Mouse (Mus musculus): ENCODE results near the gene Noxa1.
A peak's percentile ranks its signal among the peaks of the same experiment; 100 is the strongest.

Noxa1 gene

DNA sequence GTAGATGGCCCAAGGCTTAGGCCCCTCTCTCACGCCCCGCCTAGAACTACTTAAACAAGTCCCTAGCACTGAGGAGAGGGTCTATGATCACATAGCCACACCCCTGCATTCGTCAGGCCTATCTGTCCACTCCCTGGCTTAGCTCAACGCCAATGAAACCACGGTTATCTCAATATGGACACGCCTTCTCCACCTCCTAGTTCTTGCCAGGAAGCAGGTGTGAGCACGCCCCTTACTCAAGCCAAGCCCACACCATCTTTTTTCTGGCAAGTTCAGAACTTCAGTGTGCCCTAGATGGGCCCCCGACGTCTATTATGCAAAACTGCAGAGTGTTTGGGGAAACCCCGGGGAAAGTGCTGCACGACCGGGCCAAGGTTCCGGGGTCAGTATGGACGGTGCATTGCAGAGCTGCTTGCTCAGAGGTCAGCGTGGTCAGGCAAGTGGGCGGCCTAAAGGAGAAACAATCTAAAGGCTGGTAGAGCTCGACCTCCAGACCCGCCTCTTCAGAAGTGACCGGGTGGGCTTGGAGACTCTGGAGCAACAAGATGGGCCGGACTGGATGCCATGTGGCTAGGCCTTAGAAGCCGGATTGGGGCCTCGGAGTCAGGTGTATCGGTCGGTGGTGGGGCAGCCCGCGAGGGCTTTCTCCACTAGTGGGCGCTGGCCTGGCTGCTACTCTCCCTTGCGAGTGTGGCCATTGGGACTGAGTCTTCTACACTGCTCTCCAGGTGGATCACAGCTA lies at the start of gene Noxa1:
Gene Noxa1 (minus strand): TSS at position 41 of the 742 bp plus-strand sequence.
- DNase-seq (ENCODE audit: low spot score): no peak

DNA sequence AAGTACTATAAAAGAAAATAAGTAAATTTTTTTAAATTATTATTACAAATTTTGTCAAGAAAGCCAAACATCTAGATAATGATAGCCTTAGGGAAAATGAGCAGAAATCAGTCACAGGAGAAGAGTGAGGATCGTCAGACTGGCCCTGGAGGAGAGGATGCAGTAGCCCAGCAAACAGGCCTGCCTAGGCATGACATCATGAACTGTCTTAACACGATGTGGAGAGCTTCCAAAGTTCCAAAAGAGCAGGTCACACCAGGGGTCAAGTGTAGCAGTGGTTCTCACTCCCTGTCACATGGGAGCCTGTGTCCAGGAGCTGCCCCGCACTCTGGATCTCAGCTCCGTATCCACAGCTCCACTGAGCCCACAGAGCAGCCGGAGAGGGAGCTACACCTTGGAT lies 47.0 kb upstream of the Noxa1 start:
- no peak for DNase-seq (ENCODE audit: low spot score)

DNA sequence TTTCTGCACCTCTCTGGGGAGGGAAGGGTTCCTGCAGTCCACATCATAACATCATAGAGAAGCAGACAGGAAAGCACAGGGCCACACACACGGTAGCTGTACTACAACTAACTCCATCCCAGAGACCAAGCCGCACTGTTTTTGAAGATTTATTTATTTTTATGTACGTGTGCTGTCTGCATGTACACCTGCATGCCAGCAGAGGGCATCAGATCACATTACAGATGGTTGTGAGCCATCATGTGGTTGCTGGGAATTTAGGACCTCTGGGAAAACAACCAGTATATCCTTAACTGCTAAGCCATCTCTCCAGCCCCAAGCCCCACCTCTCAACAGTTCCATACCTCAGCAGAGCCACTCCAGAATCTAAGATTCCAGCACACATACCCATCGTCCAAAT lies 46.2 kb upstream of the Noxa1 start:
- DNase-seq (ENCODE audit: low spot score): no peak

DNA sequence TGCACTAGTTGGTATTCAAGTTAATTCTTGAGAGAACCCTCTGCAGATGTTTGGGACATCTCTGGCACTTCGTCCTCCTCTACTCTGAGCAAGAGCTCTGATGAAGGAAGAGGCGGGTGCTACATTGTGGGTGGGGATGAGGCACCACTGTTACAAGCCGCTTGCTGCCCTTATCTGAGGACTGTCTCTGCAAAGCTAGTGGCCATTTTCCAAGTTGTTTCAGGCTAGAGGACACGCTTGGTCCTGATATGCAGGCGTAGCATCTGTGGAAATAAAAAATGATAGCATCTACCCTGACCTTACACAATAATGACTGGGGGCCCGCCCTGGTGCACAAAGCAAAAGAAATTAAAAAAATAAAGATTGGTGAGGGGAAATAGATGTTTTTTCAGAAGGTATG lies 42.9 kb upstream of the Noxa1 start:
- no peak for DNase-seq (ENCODE audit: low spot score)

DNA sequence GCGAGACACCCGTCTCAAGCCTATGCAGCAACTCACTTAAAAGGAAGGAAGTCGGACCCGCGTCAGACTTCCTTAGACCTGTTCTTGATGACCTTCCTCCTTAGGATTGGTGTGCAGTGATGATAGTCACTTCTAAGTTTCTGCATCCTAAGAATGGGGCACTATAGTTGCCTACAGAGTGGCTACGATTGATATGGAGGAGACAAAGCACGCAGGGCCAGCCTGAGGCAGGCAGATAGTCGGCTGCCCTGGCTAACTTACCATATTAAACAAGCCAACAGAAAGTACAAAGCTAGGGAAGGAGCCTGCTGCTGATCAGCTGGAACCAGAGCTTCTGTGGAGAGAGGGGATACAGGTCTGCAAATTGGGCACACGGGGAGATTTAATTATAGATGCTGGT lies 36.7 kb upstream of the Noxa1 start:
- DNase-seq (ENCODE audit: low spot score): no peak

DNA sequence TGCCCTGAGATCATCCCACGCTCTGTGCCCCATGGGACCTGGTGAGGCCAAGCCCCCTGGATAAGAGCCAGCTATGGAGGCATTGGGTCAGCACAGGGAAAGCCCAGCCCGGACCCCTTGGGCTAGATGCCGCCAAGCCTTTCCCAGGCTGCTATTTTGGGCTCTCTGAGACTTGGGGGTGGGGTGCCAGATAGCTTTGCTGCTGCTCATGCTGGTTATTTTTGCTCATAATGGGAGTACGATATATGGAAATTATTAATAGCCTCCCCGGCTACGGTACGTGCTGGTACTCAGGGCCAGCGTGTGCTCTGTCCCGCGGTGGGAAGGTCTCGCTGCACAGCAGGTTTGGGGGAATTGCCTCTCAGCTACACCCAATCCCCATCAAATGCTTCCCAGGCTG lies 33.1 kb upstream of the Noxa1 start:
- no peak for DNase-seq (ENCODE audit: low spot score)

DNA sequence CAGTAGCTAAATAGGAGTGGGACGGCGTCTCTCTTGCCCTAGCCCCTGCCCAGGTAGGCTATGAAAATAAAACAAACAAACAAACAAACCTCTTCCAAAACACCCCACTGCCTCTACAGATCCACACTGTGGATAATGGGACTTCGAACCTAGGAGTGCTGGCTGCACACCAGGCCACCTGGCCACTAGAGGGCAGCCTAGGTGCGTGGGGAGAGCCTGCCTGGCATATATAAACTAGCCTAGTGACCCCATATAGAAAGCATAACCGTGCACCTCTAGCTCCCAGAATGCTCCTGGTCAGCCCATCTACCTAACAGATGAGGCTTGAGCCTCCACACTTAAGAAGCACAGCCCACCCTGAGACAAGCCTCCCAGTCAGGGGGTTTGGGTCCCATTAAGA lies 32.3 kb upstream of the Noxa1 start:
- DNase-seq (ENCODE audit: low spot score): peak; percentile 79

DNA sequence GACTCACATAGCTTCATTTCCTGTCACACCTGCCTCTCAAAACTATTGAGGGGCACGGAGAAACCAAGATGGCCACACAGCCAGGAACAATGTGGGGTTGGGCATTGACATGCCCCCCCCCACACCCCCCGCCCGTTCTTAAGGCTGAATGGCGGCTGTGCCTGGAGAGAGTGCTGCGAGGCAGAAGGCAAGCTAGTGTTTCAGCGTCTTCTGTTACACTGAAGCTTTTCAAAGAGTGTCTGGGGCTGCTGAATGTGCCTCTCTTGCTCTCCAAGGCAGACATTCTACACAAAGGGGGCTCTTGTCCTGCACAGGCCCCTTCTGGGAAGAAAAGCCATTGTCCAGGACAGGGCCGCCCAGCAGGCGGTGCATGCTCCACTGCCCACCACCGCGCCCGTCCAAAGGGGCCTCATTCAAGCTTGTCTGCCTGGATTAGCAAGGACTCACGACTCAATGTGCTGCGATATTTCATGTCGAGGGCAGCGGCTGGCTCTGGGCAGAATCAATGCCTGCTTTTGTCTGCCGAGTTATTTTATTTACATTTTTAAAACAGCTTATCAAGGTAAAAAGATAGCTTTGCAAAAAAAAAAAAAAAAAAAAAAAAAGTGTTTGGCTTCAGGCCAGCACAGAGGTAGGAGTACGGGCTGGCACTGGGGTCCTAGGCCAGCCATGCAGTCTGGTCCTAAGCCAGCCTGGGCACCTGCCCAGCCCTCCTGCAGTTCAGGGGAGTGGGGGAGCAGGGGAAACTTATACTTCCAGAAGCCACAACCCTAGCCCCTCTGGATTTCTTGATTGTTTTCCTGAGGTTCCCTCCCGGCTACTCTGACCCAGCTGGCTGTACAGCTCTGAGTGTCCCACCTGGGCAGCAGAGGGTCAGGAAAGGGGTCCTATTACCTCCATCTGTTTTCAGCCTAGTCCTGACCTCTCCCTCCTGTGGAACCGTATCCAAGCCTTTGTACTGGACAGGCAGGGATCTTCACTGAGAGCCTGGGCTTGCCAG lies 31.4 kb upstream of the Noxa1 start:
- DNase-seq (ENCODE audit: low spot score): no peak

DNA sequence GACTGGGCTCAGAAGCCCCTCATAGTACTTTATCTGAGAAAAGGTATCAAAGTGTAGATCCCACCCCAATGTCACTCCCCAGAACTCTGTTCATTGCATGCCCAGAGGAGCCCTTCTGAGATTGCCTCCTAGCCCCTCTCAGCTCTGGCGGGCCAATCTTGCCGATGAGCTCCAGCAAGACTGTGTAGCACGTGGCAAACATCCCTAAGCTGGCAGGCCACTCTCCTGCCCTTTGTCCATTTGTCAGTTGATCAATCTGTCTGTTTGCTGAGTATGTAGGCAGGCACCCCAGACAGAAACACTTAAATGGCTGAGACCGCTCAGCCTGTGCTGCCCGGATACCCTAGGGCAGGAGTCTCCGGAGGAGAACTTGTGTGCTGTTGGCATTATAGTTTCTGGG lies 30.2 kb upstream of the Noxa1 start:
- DNase-seq (ENCODE audit: low spot score): no peak

DNA sequence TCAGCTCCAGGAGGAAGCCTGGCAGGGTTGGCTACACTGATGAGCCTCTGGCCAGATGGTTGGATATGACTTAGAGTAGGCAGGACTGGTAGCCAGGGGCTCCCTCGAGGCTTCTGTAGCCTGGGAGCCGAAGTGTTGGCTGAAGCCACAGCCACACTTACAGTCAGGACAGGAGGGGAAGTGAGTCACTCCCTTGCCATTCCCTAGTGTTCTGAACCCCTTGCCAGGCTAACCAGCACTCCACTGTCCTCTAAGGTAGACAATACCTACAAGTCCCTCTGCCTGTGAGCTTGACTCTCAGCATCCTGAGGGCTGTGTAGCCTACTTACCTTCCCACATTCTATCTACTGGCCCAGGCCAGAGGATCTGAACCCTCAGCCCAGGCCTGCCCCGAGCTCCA lies 29.5 kb upstream of the Noxa1 start:
- no peak for DNase-seq (ENCODE audit: low spot score)

DNA sequence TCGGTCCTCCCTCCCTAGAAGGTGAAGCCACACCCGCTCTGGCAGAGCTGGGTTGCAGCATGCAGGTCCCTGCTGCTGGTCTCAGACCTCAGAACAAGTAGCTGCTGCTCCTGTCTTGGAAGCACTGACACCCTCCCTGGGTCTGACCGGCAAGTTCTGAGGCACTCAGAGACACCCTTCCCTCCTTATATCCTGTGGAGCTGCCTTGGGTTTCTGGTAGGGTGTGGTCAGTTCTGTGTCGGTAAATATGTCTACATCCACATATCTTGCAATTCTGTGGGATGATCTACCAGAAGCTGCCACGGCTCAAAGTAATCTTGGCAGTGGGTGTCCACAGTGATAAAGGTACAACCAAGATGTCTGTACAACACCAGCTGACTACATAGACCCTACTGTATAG lies 28.6 kb upstream of the Noxa1 start:
- DNase-seq (ENCODE audit: low spot score): no peak

DNA sequence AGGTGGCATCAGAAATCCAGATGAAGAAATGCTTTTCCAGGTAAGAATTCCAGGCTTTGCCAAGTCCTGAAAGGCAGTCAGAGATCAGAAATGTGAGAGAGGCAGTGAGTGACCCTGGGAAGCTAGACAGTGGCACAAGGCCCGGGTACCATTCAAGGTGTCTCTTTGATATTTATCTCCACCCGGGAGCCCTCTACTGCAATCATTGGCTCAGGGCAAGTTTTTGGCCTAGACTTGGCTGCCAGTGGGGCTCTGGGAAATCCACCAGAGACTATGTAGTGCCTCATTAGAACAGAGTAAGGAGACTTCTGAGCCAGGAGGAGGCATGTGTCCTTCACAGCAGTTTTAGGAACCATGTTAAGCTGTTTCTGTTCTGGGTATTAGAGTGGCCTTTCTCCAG lies 27.7 kb upstream of the Noxa1 start:
- DNase-seq (ENCODE audit: low spot score): no peak

DNA sequence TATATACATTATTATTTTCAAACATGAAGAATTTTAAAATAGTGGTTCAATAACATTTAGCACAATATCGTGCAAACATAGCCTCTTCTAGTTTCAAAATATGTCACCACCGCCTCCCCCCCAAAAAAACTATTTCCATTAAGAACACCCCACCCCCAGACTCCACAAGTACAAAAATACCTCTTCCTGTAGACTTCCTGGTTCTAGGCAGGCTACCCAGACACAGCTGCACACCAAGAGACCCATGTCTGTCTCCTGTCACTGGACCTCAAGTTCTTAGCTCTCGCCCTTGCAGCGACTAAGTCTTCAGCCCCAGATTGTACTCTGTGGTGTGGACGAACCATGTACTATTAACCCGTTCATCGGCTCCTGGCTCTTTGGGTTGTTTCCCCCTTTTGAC lies 26.0 kb upstream of the Noxa1 start:
- DNase-seq (ENCODE audit: low spot score): no peak

DNA sequence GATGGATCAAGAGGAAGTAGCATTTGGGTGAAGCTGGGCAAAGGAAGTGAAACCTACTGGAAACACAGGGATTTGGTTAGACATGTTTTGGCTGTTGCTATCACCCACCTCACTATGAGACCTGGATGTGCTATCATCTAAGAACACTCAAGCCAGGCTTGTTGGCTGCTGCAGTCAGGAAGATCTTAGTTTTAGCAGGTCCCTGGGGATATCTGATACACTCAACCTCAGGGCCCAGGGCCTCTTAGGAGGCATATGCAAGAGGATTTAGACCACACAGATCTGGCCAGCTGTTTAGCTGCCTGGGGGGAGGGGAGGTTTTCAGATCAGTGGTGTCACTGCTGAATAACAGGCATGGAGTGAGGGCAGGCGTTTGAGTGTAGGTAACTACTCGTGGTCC lies 20.5 kb upstream of the Noxa1 start:
- no peak for DNase-seq (ENCODE audit: low spot score)

DNA sequence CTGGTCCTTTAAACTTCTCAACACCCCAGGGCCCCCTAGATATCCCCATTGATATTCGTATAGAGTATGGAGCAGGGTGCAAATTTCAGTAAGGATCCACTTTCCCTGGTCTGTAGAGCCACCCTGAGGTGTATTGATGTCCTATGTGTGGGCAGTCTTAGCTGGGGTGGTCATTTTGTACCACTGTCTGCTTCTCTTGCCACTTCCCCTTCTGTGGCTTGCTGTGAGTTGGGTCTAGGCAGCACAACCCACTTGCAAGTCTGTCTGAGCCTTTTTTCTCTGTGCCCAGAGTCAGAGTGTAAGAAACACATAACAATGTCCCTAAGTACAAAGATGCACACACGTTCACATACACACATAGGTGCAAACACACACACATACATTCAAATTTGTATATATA lies 19.4 kb upstream of the Noxa1 start:
- DNase-seq (ENCODE audit: low spot score): no peak

DNA sequence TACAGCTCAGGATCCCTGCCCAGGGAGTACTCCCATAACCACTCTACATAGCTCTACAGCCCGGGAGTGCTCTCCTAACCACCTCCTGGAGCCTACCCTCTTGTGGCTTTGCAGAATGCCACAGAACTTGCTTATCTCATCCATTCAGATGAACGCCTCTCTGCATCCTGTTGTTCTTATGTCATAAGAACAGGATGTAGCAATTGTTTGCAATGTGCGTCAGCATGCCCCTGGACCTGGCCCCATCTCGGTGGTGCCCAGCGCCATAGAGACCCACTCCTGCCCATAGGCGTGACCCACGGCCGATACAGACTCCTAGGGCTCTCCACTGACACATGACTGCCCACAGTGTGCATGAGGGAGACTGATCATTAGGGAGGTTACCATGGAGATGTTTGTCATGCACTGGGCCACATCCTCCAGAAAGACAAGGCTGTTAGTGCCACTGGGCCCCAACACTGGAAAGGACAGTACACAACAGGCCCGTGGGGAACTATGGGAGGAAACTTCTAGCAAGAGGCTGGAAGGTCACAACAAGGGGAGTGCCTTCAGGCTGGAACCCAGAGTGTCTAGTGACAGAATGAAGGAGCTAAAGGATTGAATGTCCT lies 16.3 kb upstream of the Noxa1 start:
- DNase-seq (ENCODE audit: low spot score): peak; percentile 26

DNA sequence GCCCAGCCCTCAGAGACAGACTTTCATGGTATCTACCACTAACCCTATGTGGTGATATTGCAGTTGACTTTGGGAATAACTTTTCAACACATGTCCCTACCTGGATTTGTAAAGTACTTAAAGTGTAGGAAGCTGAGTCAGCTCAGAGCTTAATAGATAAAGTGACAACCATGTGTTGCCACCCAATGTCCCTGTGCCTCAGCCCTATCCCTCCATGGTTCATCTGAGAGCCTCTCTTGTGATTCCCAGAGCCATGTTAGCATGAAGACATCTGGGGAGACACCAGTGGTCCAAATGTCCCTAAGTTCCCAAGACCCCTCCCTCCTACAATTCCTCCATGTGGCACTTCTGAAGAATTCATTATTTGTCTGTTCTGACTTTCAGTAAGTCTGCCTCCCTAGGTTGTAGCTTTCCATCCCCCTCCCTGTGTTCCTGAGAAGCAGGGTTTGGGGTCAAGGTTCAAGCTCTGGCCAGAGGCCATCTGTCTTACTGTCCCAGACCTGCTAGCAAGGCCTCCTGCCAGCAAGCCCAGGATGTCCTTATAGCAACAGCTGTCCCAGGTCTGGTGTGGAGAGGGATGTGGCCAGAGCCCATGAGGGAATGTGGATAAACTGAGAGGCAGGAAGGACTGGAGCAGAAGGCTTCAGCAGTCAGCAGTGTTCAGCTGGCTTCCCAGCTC lies 15.7 kb upstream of the Noxa1 start:
- DNase-seq (ENCODE audit: low spot score): no peak

DNA sequence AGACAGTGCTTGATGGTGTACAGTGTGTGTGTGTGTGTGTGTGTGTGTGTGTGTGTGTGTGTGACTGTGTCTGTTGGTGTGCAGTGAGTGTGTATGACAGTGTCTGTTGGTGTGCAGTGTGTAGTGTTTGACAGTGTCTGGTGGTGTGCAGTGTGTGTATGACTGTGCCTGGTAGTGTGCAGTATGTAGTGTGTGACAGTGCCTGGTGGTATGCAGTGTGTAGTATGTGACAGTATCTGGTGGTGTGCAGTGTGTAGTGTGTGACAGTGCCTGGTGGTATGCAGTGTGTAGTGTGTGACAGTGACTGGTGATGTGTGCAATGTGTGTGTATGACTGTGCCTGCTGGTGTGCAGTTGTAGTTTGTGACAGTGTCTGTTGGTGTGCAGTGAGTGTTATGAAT lies 14.5 kb upstream of the Noxa1 start:
- no peak for DNase-seq (ENCODE audit: low spot score)

DNA sequence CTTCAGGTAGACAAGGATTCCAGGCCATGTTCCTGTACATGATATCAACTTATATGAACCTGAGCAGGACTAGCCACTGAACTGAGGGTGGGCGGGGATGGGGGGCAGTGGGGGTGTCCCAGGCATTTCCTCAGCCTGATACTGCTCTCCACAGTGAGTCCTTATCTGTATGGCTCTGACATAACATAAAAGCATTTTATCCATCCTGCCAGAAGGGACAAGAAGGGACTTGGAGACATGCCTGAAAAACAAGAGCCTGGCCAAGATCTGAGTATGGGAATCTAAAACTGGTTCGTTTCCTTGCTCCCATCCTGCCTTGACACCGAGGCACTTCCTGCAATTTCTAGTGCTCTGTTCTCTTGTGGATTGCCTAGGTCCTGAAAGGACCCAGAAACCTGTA lies 11.1 kb upstream of the Noxa1 start:
- DNase-seq (ENCODE audit: low spot score): no peak

DNA sequence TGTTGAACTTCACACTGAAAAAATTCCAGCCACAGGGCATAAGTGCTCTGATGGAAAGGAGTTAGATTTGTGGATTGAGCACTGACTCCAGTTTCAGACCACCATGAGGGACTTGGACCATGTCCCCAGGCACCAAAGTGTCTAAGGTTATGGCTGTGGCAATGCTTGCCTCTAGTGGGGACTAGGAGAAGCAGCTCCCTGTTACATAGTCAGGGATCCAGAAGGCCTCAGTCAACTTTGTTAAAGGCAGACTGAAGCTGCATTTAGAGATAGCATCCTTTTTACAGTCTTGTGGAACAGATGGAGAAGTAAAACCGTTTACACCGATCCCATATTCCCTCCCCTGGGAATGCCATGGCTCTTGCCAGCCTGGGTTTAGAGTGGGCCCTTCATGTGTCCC lies 9.2 kb upstream of the Noxa1 start:
- DNase-seq (ENCODE audit: low spot score): no peak

DNA sequence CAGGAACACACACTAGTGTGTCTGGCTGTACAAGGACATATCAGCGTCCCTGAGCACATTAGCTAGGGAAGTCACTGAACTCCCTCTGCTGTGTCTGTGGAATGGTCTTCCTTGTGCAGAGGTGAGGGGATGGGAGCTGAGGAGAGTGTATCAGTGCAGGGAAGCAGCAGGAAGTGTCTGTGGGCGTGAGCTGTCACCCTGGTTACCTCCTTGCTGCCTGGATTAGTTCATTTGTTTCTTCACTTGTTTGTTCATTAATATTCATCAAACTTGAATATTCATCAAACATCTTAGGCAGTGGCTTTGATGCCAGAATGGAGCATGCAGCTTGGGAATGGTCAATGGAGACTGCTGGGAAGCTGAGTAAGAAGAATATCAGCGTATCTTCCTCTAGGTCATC lies 4.8 kb upstream of the Noxa1 start:
- no peak for DNase-seq (ENCODE audit: low spot score)

DNA sequence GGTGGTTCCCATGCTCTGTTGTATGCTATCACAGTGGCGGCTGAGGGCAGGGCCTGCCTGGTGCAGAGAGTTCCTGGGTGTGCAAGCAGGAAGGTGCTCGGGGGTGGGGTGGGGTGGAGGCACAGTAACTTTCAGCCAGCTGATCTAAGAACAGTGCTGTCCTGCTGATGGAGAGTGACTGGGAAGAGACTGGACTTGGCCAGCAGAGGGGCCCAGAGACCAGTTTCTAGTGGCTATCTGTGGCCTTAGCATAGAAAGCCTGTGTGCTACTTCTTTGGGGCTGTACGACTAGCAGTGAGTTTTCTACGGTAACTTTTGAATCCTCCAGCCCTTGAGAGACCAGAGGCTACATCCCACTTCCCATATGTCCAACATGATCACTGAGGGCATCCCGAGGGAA lies 4.0 kb upstream of the Noxa1 start:
- DNase-seq (ENCODE audit: low spot score): peak; percentile 46
